Mouse (Mus musculus): ENCODE measurements around the gene Fancc.

Gene Fancc

GRCm38 (mm10) chr13:63350076-63350475 lies 147.0 kb downstream of the Fancc start:
- DNase-seq (ENCODE audit: low read depth) = no peak

- DNase-seq (ENCODE audit: low read depth) = no peak
Observed at GRCm38 (mm10) chr13:63347639-63348038, 149.4 kb downstream of the Fancc start.

DNA sequence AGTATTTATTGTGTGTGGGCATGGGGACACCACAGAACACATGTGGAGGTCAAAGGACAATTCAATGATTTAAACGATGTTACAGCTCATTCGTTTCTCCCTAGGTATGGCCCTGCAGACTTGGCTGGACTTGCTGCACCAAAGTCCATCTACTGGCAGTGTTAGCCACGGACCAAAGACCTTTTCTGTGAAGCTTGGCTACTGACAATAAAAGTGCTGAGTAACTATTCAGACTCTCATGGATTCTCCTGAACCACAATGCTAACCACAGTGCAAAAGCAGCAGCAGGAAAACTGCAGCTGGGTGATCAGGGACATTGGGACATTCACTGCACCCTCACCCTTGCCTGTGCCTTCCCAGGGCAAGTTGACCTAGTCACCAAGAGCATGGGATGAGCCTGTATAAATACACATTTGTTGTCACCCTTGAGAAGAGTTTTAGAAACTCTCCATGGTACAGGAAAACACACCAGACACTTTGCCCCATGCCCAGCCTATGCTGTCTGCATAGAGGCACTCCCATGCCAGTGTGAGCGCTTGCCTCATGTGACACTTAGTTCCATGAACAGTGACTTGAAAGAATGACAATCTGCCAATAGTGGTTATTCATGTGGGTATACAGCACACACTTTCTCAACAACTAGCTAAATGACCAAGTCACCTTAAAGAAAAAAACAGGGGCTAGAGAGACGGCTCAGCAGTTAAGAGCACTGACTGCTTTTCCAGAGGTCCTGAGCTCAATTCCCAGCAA lies 151.4 kb downstream of the Fancc start:
- DNase-seq (ENCODE audit: low read depth) = no peak

GRCm38 (mm10) chr13:63344481-63344880 lies 152.6 kb downstream of the Fancc start:
- no peak for DNase-seq (ENCODE audit: low read depth)

DNA sequence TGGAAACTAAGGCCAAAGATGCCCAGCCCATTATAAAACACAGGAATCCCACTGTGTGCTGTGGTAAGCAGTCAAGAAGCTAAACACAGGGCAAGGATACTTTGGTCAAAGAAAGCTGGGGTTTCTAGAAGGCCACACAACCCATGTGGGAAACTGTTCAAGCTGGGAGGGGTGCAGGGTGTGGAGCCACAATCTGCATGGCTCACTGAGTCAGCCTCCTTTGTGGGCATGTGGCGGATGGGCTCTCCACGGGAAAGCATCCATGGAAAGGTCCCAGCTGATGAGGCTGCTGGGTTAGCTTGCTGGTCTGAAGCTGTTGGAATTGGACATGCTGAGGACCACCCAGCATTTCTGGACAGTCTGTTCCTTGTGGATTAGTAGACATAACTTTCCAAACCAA lies 154.3 kb downstream of the Fancc start:
- DNase-seq (ENCODE audit: low read depth) = no peak

DNA sequence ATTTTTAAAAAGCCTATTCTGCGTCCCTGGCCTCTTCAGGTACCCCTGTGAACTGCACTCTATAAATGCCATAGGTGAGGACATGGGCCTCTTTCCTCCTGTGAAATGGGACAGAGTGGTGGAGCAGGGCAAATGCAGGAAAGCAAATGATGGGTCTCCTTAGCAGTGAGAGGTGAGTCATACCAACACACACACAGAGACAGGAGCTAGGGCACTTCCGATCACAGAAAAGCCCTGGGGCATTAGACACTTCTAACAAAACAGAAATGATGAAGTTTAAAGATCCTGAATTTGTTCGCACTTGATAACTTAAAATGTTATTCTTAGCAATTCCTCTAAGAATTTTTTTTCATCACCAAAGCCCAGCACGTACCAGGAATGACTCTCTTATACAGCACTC lies 157.1 kb downstream of the Fancc start:
- no peak for DNase-seq (ENCODE audit: low read depth)

DNA sequence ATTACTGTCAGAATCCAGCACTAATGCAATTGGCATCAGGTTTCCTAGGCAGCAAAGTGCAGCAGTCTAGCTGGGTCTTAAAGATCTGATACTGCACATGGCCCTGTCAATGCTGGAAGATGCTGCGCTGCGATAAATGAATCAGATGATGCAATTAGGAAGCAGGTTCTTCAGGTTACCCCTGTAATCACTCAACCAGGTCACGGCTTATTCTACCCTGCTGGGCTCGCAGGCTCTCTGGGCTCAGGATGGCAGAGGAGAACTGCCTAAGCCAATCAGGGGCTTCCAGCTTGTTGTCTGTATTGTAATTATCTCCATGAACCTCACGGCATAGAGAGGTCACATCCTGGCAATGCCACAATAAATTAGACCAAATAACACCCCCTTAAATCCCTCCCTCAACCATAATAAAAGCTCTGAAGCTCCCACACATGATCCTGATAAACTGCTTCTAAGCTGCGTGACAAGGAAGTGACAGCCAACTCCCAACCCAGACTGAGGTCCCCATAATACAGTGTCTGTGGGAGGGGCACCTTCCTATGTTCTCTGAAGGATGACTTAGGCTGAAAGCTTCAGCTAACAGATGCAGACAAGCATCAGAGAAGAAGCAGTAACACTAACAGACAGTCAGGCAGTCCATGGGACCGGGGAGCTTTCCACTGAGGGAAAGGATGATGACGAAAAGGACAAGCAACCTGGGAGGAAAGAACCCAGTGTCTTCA lies 159.7 kb downstream of the Fancc start:
- DNase-seq (ENCODE audit: low read depth) = no peak

- DNase-seq (ENCODE audit: low read depth) = no peak
Observed at GRCm38 (mm10) chr13:63336335-63336734, 160.7 kb downstream of the Fancc start.

GRCm38 (mm10) chr13:63335421-63336134 lies 161.5 kb downstream of the Fancc start:
- DNase-seq (ENCODE audit: low read depth) = no peak

GRCm38 (mm10) chr13:63332576-63333300 lies 164.3 kb downstream of the Fancc start:
- DNase-seq (ENCODE audit: low read depth) = no peak

DNA sequence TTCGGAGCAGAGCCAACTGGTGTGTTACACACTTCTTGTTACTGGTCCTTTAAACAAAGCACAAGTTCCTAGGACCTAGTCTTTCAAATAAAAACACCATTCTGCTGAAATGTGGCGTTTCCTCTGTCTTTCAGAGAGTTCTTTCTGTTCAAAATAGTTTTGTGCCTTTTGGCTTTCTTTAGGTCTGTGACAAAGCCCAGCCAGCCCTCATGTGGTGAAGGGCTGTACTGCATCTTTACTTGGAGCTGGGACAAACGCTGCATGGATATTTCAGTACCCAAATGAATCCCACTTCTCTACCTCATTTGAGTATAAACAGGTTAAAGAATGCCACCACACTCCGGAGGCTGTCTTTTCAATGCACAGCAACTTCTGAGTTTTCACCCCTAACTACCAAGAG lies 165.7 kb downstream of the Fancc start:
- DNase-seq (ENCODE audit: low read depth) = peak; percentile 66

DNA sequence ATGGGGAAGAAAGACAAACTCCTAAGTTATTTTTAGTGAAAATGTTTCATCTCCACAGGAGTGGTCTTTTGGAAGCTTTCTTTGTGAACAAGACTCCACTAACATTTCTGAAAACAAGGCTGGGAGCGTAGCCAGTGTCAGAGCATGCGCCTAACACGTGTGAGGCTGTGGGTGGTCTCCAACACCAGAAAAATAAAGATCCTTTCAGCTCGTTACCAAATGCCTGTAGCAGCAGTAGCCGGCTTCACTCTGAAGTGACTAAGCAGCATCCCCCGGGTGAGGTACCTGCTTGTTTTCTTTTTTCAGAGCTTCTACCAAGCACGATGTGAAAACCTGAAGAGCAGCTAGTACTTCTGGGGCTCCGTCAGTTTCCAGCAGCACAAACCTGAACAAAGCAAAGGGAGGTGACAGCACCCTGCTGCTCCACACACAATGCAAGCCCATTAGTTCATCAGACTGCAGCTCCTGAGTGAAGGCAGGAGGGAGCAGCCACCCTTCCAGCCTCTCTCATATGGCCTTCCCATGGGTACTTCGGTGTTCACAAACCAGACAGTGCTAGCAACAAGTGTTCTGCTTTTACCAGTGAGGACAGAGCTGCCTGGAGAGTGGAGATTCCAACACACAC lies 166.7 kb downstream of the Fancc start:
- DNase-seq (ENCODE audit: low read depth) = no peak

DNA sequence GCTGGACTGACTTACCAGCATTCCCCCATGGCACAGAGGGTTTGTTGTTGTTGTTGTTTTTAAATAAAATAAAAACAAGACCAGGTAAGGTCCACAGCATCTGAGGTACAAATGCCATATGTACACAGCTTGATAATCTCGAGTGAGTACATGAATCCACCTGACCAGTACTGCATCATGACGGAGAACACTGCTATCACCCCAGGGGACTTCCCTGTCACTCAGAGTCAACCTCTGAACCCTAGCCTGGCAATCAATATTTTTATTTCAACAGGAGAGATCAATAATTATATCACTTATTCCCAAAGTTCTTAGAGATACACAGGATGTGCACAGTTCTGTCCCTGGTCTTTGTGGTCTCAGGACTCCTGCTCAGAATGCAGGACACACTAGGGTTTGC lies 171.1 kb downstream of the Fancc start:
- DNase-seq (ENCODE audit: low read depth) = no peak

DNA sequence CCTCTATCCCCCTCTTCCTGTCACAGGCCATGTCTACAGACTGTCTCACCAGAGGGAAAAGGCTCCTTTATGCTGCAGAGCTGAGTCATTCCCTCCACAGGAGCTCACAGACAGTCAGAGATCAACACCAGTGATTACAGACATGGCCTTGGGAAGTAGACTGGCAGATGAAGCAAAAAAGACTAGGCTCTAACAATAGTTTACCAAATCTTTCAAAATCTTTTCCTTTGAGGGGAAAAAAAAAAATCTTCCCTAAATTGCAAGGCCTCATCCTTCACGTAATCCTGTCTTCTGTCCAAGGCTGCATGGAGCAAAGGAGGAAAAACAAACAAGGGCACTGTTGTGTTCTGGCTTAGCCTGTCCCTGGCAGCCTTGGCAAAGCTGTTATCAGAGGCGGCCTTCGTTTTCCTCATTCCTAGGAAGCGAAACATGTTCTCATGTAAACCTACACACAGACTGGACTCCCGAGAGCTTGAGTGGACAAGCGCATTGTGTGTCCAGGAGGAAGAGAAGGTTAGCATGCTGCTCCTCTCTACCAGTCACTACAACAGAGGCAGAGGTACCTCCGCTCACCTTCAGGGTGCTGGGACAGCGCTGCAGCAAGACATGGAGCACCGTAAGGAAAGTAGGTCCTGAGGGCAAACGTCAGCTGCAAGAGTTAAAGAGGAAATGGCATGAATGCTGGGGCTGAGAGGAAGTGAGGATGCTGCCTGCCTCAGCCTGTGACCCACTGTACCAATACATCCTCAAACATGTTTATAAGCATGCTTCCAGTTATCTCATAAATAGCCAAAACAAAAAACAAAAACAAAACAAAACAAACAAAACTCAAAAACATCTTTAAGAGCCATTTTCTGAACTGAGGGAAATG lies 171.9 kb downstream of the Fancc start:
- peak; percentile 88 for DNase-seq (ENCODE audit: low read depth)

- DNase-seq (ENCODE audit: low read depth) = no peak
Observed at GRCm38 (mm10) chr13:63324311-63324710, 172.8 kb downstream of the Fancc start.

GRCm38 (mm10) chr13:63323286-63324075 lies 173.6 kb downstream of the Fancc start:
- DNase-seq (ENCODE audit: low read depth) = peak; percentile 97

GRCm38 (mm10) chr13:63322756-63323155 lies 174.3 kb downstream of the Fancc start:
- no peak for DNase-seq (ENCODE audit: low read depth)

DNA sequence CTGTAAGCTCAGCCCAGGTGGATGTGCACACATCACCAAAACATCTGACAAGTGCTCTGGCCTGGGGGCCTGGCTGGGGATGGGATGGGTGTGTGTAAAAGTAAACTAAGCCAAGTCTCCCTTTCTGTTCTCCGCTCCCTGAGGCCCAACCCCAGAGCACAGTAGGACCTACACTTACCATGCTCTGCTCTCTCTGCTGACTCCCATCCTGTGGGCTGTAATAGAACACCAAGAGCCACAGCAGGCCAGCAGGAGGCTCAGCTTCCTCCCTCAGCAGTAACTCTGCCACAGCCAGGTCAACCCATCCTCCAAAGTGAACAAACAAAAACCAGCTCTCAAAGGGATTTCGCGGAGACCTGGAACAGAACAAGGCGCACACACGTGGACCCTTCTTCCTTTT lies 175.4 kb downstream of the Fancc start:
- no peak for DNase-seq (ENCODE audit: low read depth)

DNA sequence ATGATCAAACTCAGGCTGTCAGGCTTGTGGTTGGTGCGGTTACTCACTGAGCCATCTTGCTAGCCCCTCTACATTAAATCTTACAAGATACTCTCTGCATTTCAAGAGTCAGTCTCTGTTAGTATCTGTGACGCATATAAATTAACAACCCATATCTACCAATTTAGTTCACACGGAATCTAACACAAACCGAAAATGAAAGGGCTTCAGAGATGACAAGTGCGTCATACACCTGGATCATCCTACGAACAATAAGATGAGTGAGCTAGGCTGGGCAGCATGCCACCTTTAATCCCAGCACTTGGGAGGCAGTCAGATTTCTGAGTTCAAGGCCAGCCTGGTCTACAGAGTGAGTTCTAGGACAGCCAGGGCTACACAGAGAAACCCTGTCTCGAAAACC lies 177.3 kb downstream of the Fancc start:
- no peak for DNase-seq (ENCODE audit: low read depth)

GRCm38 (mm10) chr13:63317681-63318104 lies 179.4 kb downstream of the Fancc start:
- DNase-seq (ENCODE audit: low read depth) = no peak
